In genomic region chr10:13833066-13833566, GRCm38 (mm10) we compare ENCODE assay signal across 25 mouse cellular contexts. TPM values are rescaled to one million over a fixed set of nuclear protein-coding genes. Genes with fewer than 3 reads are reported as not detected.
DNase-seq lines count a peak whose midpoint lies in the region; ATAC-seq and TF ChIP-seq lines count a peak whose summit lies in the region.
"Had no signal": no experiment of that assay in that cellular context is flagged by ENCODE, and none has a peak within 500 bp of the region (broad histone marks: within the 10 kb centered on the region; RNA-seq: fewer than 3 reads in every experiment).

No protein-coding gene starts in this region.

- TF ChIP-seq EP300 in lung, postnatal 0 days (IDR thresholded peaks at IDR 0.05): no peak

- 88% methylated on average over 12 of the region's 12 CpGs for WGBS in cerebellum, adult 2 months
- 82% methylated on average over 12 of the region's 12 CpGs for WGBS in lung, postnatal 0 days
- WGBS in forebrain, postnatal 0 days: 90% methylated on average over 12 of the region's 12 CpGs

- no peak for DNase-seq in cerebellum, adult 2 months
- no peak for DNase-seq in cerebellum, adult 9-11 months
- no peak for DNase-seq in lung, postnatal 0 days (ENCODE audit: low spot score)
- no peak for DNase-seq in lung, postnatal 10 days
- no peak for DNase-seq in forebrain, postnatal 0 days
- no peak for DNase-seq in urinary bladder, adult 2 months (ENCODE audit: low spot score)
- DNase-seq in lung, postnatal 36 days: no peak
- DNase-seq: adrenal gland, postnatal 10 days; cerebellum, postnatal 36 days; gastrocnemius, postnatal 25 days; kidney, adult 2 months; kidney, postnatal 4 days; liver, postnatal 0 days; thymus, postnatal 4 days had no signal

- H3K4me1 ChIP-seq in cerebellum, adult 2 months (ENCODE audit: control insufficient read depth, insufficient read depth, low read length): peaks cover 31% of the 10 kb centered on the region
- H3K4me1 ChIP-seq in lung, postnatal 0 days (ENCODE audit: insufficient read depth, low read depth, low read length): no peaks in the 10 kb centered on the region
- peaks cover 5% of the 10 kb centered on the region; the same call in 1 of the 2 replicates for H3K4me1 ChIP-seq in brown adipose tissue, adult 24 weeks (ENCODE audit: control insufficient read depth, insufficient read depth, insufficient read length, low read length)
- no peaks in the 10 kb centered on the region for H3K4me1 ChIP-seq in forebrain, postnatal 0 days (ENCODE audit: insufficient read depth)
- H3K4me1 ChIP-seq: limb, embryonic 13.5 days had no signal

- no peaks in the 10 kb centered on the region for H3K27me3 ChIP-seq in cerebellum, adult 2 months (ENCODE audit: control insufficient read depth, insufficient read depth, low read length)
- no peaks in the 10 kb centered on the region for H3K27me3 ChIP-seq in lung, postnatal 0 days (replicated peaks; ENCODE audit: insufficient read depth, low read length)
- no peaks in the 10 kb centered on the region for H3K27me3 ChIP-seq in forebrain, postnatal 0 days (ENCODE audit: insufficient read depth, low read length)
- H3K27me3 ChIP-seq: embryonic facial prominence, embryonic 12.5 days; hindbrain, embryonic 15.5 days; limb, embryonic 13.5 days; neural tube, embryonic 13.5 days had no signal

- peak; percentile 13; the same call in 1 of the 2 replicates for ATAC-seq in lung, postnatal 0 days
- ATAC-seq in forebrain, postnatal 0 days: no peak
- ATAC-seq: forebrain, embryonic 16.5 days; liver, postnatal 0 days; midbrain, embryonic 16.5 days had no signal

- H3K36me3 ChIP-seq in lung, postnatal 0 days (ENCODE audit: insufficient read depth, low read length): no peaks in the 10 kb centered on the region
- peaks cover 6% of the 10 kb centered on the region; the same call in 1 of the 2 replicates for H3K36me3 ChIP-seq in forebrain, postnatal 0 days (ENCODE audit: insufficient read depth)
- H3K36me3 ChIP-seq: embryonic facial prominence, embryonic 12.5 days; limb, embryonic 13.5 days; midbrain, embryonic 10.5 days had no signal

- H3K27ac ChIP-seq in cerebellum, adult 2 months (ENCODE audit: insufficient read depth, low read length): peak overlapping the region; percentile 75
- H3K27ac ChIP-seq in lung, postnatal 0 days (ENCODE audit: low read length): no peak overlapping the region
- H3K27ac ChIP-seq in brown adipose tissue, adult 24 weeks (replicated peaks; ENCODE audit: low read depth, low read length): 0 out of 2 replicates have a peak overlapping the region, but pooled peaks have one; percentile 16
- no peak overlapping the region for H3K27ac ChIP-seq in forebrain, postnatal 0 days (ENCODE audit: low read depth, low read length)
- H3K27ac ChIP-seq: embryonic facial prominence, embryonic 12.5 days; hindbrain, embryonic 10.5 days; hindbrain, embryonic 15.5 days; limb, embryonic 13.5 days; midbrain, embryonic 10.5 days; neural tube, embryonic 13.5 days had no signal

- H3K4me3 ChIP-seq in cerebellum, adult 2 months (replicated peaks; ENCODE audit: insufficient read depth, low read depth, low read length): no peak overlapping the region
- H3K4me3 ChIP-seq in lung, postnatal 0 days (ENCODE audit: low read depth, low read length): no peak overlapping the region
- H3K4me3 ChIP-seq in brown adipose tissue, adult 24 weeks (ENCODE audit: insufficient read depth, low read depth, low read length): no peak overlapping the region
- no peak overlapping the region for H3K4me3 ChIP-seq in forebrain, postnatal 0 days (ENCODE audit: low read depth, low read length)
- H3K4me3 ChIP-seq: embryonic facial prominence, embryonic 12.5 days; erythroblast, embryonic 14.5 days; hindbrain, embryonic 10.5 days; hindbrain, embryonic 15.5 days; limb, embryonic 13.5 days; midbrain, embryonic 10.5 days; neural tube, embryonic 13.5 days had no signal

- H3K4me2 ChIP-seq in lung, postnatal 0 days (replicated peaks; ENCODE audit: low read depth, low read length): no peak overlapping the region
- no peak overlapping the region for H3K4me2 ChIP-seq in forebrain, postnatal 0 days (ENCODE audit: low read depth)
- H3K4me2 ChIP-seq: embryonic facial prominence, embryonic 12.5 days; hindbrain, embryonic 15.5 days; limb, embryonic 13.5 days; liver, embryonic 11.5 days; neural tube, embryonic 13.5 days had no signal

- TF ChIP-seq CTCF in cerebellum, adult 2 months (IDR thresholded peaks at IDR 0.05; ENCODE audit: borderline replicate concordance, insufficient read depth, low read depth, low read length): no peak
- TF ChIP-seq CTCF in lung, postnatal 0 days (IDR thresholded peaks at IDR 0.05): no peak
- TF ChIP-seq CTCF in forebrain, postnatal 0 days (IDR thresholded peaks at IDR 0.05; ENCODE audit: low read depth): no peak

- TF ChIP-seq POLR2A in cerebellum, adult 2 months (IDR thresholded peaks at IDR 0.05; ENCODE audit: borderline replicate concordance, insufficient read depth, low read length): no peak

- no peaks in the 10 kb centered on the region for H3K9me3 ChIP-seq in lung, postnatal 0 days (ENCODE audit: low read length)
- no peaks in the 10 kb centered on the region for H3K9me3 ChIP-seq in forebrain, postnatal 0 days (ENCODE audit: low read length)
- H3K9me3 ChIP-seq: embryonic facial prominence, embryonic 12.5 days; hindbrain, embryonic 10.5 days; hindbrain, embryonic 15.5 days; limb, embryonic 13.5 days; midbrain, embryonic 10.5 days; neural tube, embryonic 13.5 days had no signal

- no peak overlapping the region for H3K9ac ChIP-seq in lung, postnatal 0 days (replicated peaks; ENCODE audit: low read depth)
- no peak overlapping the region for H3K9ac ChIP-seq in forebrain, postnatal 0 days
- H3K9ac ChIP-seq: embryonic facial prominence, embryonic 12.5 days; hindbrain, embryonic 15.5 days; limb, embryonic 13.5 days; liver, postnatal 0 days; neural tube, embryonic 13.5 days had no signal

RNA-seq across cellular contexts. Expression of gene Aig1, which starts 35.7 kb away (rescaled TPM):
- polyA plus RNA-seq in cerebellum, adult 2 months (2012; rRNA removed): 130 and 132 TPM in 2 replicates
- 45.5 and 47.4 TPM in 2 replicates for polyA plus RNA-seq in lung, postnatal 0 days (2015; fragmentation: Nextera tagmentation; extraction: Ambion mirVana)
- 20.3 and 25.0 TPM in 2 replicates for polyA plus RNA-seq in brown adipose tissue, adult 24 weeks (2012; ENCODE audit: insufficient read depth, insufficient read length, missing spikeins)
- 103 and 129 TPM in 2 replicates for total RNA-seq in forebrain, postnatal 0 days (2014; rRNA removed)
- polyA plus RNA-seq in forebrain, postnatal 0 days (2015; fragmentation: Nextera tagmentation; extraction: Ambion mirVana): 79.9 and 98.2 TPM in 2 replicates
- 30.3 and 30.4 TPM in 2 replicates for polyA plus RNA-seq in urinary bladder, adult 2 months (2012; rRNA removed)

Comparison
In these comparisons a context has a peak if more than half of its experiments do, and no peak if none do; other contexts are left out.
1. H3K27ac ChIP-seq: peak in cerebellum, adult 2 months (single experiment) and brown adipose tissue, adult 24 weeks (single experiment); none in lung, postnatal 0 days (single experiment) and forebrain, postnatal 0 days (single experiment).